Mouse (Mus musculus) liver, postnatal 0 days (tissue): ENCODE data around the gene Gsto1. TPM values are rescaled to one million over a fixed set of nuclear protein-coding genes. Genes with fewer than 3 reads are reported as not detected.

Experiments used
- ATAC-seq: fragments of 200-750 bp; cut with Nextera tagmentation; 2 replicates; pipeline ENCODE4 v1.8.0; 2017; ENCODE audit warnings: mild to moderate bottlenecking, moderate library complexity
- DNase-seq: peaks from one replicate; pipeline ENCODE4 v3.0.0-alpha.2; 2016
- H3K27ac ChIP-seq: fragments of 300-500 bp; sonication (generic); 2 replicates; pipeline ENCODE4 v1.5.1; 2014; ENCODE audit warnings: antibody characterized with exemption, moderate library complexity, mild to moderate bottlenecking, low read depth
- H3K27me3 ChIP-seq: fragments of 300-500 bp; sonication (generic); 2 replicates; pipeline ENCODE4 v1.6.1; 2014; ENCODE audit warnings: low read length, control low read depth, mixed read lengths; ENCODE audit not compliant: insufficient read depth
- H3K36me3 ChIP-seq: fragments of 300-500 bp; sonication (generic); replicated peaks from 2 replicates; pipeline ENCODE4 v1.6.1; 2014; ENCODE audit warnings: mild to moderate bottlenecking, control low read depth, low read length, moderate library complexity, mixed read lengths; ENCODE audit not compliant: insufficient read depth
- H3K4me1 ChIP-seq: fragments of 300-500 bp; sonication (generic); 2 replicates; pipeline ENCODE4 v1.6.1; 2014; ENCODE audit warnings: antibody characterized with exemption, mild to moderate bottlenecking, control low read depth; ENCODE audit not compliant: insufficient read depth
- H3K4me2 ChIP-seq: fragments of 300-500 bp; sonication (generic); 2 replicates; pipeline ENCODE4 v1.6.1; 2014; ENCODE audit warnings: low read depth, mild to moderate bottlenecking, low read length, moderate library complexity, mixed read lengths
- H3K4me3 ChIP-seq: fragments of 300-500 bp; sonication (generic); 2 replicates; pipeline ENCODE4 v1.5.1; 2014; ENCODE audit warnings: low read depth, low read length
- H3K9ac ChIP-seq: fragments of 300-500 bp; sonication (generic); replicated peaks from 2 replicates; pipeline ENCODE4 v1.6.1; 2014; ENCODE audit warnings: mild to moderate bottlenecking, moderate library complexity
- H3K9me3 ChIP-seq: fragments of 300-500 bp; sonication (generic); 2 replicates; pipeline ENCODE4 v1.6.1; 2016; ENCODE audit warnings: mild to moderate bottlenecking, control low read depth, low read length, mixed read lengths
- CTCF ChIP-seq: sonication (generic); IDR thresholded peaks from 2 replicates; pipeline ENCODE4 v1.5.1; 2016; ENCODE audit warnings: antibody characterized with exemption, low read depth
- EP300 ChIP-seq: IDR thresholded peaks from 2 replicates; pipeline ENCODE4 v1.6.1; 2016; ENCODE audit warnings: antibody characterized with exemption, low read depth, mild to moderate bottlenecking
- WGBS: fragments of 180-500 bp; shearing (Covaris S2); extraction: QIAGEN DNeasy Blood & Tissue Kit; methylation state at CpG from one replicate; pipeline ENCODE4 v1.1.7; 2014; ENCODE audit not compliant: insufficient replicate concordance; 5-methylcytosine and 5-hydroxymethylcytosine counted together
- polyA plus RNA-seq: library from polyadenylated mRNA; unstranded; fragments of >200 nt; fragmentation: Nextera tagmentation; extraction: Ambion mirVana; gene quantifications from 2 replicates; pipeline ENCODE4 v1.2.1, GENCODE M21; 2015

Gsto1 gene
- polyA plus RNA-seq, 1 experiment from 2014 or later, result 151 TPM

GRCm38 (mm10) chr19:47871515-47871914 lies 16.7 kb downstream of the Gsto1 start:
- H3K9me3 ChIP-seq, result no peaks in the 10 kb centered on the region
- TF ChIP-seq EP300 (no peak), CTCF (peak; percentile 46)
- no peak overlapping the region for H3K4me2 ChIP-seq
- no peak for ATAC-seq
- WGBS, result 29% methylated on average over 10 of the region's 10 CpGs
- no peaks in the 10 kb centered on the region for H3K36me3 ChIP-seq
- H3K27ac ChIP-seq, result no peak overlapping the region
- DNase-seq, result no peak
- H3K4me3 ChIP-seq, result no peak overlapping the region
- H3K4me1 ChIP-seq, result no peaks in the 10 kb centered on the region
- no peak overlapping the region for H3K9ac ChIP-seq
- 0 out of 2 replicates have a peak, but pooled peaks cover 3% of the 10 kb centered on the region for H3K27me3 ChIP-seq

GRCm38 (mm10) chr19:47876252-47876651 lies 21.5 kb downstream of the Gsto1 start:
- Histone ChIP-seq H3K4me2 (no peak overlapping the region), H3K4me1 (no peaks in the 10 kb centered on the region), H3K27ac (no peak overlapping the region), H3K9ac (no peak overlapping the region), H3K4me3 (no peak overlapping the region), H3K36me3 (no peaks in the 10 kb centered on the region), H3K27me3 (0 out of 2 replicates have a peak, but pooled peaks cover 3% of the 10 kb centered on the region), H3K9me3 (no peaks in the 10 kb centered on the region)
- DNase-seq, result no peak
- WGBS, result 56% methylated on average over 15 of the region's 15 CpGs
- TF ChIP-seq EP300, result no peak
- TF ChIP-seq CTCF, result no peak
- no peak for ATAC-seq

- 74% methylated on average over 7 of the region's 7 CpGs for WGBS
- Histone ChIP-seq H3K27me3 (no peaks in the 10 kb centered on the region), H3K27ac (no peak overlapping the region), H3K4me1 (no peaks in the 10 kb centered on the region), H3K4me2 (no peak overlapping the region), H3K9ac (no peak overlapping the region), H3K9me3 (no peaks in the 10 kb centered on the region), H3K36me3 (no peaks in the 10 kb centered on the region), H3K4me3 (no peak overlapping the region)
- DNase-seq (no peak), ATAC-seq (no peak)
- TF ChIP-seq EP300 (no peak), CTCF (no peak)
These were observed 26.8 kb downstream of the Gsto1 start for GRCm38 (mm10) chr19:47881538-47881937.

GRCm38 (mm10) chr19:47882151-47882881 lies 27.5 kb downstream of the Gsto1 start:
- H3K4me3 ChIP-seq, result no peak overlapping the region
- H3K9me3 ChIP-seq, result no peaks in the 10 kb centered on the region
- H3K27ac ChIP-seq, result no peak overlapping the region
- ATAC-seq, result peak; percentile 69; the same call in 1 of the 2 replicates
- no peak overlapping the region for H3K9ac ChIP-seq
- TF ChIP-seq CTCF (peak; percentile 100), EP300 (no peak)
- H3K27me3 ChIP-seq, result no peaks in the 10 kb centered on the region
- no peak overlapping the region for H3K4me2 ChIP-seq
- 25% methylated on average over 11 of the region's 11 CpGs for WGBS
- 0 out of 2 replicates have a peak, but pooled peaks cover 2% of the 10 kb centered on the region for H3K4me1 ChIP-seq
- no peaks in the 10 kb centered on the region for H3K36me3 ChIP-seq
- peak; percentile 92 for DNase-seq

GRCm38 (mm10) chr19:47882882-47883254 lies 28.1 kb downstream of the Gsto1 start:
- 66% methylated on average over 9 of the region's 9 CpGs for WGBS
- Histone ChIP-seq H3K9me3 (no peaks in the 10 kb centered on the region), H3K27me3 (no peaks in the 10 kb centered on the region), H3K36me3 (no peaks in the 10 kb centered on the region), H3K4me1 (0 out of 2 replicates have a peak, but pooled peaks cover 2% of the 10 kb centered on the region), H3K9ac (no peak overlapping the region), H3K4me3 (no peak overlapping the region), H3K4me2 (no peak overlapping the region), H3K27ac (no peak overlapping the region)
- ATAC-seq, result no peak
- no peak for TF ChIP-seq EP300
- no peak for TF ChIP-seq CTCF
- DNase-seq, result no peak

GRCm38 (mm10) chr19:47884296-47885085 lies 29.7 kb downstream of the Gsto1 start:
- no peak overlapping the region for H3K4me3 ChIP-seq
- no peaks in the 10 kb centered on the region for H3K27me3 ChIP-seq
- ATAC-seq, result no peak
- DNase-seq, result no peak
- H3K4me1 ChIP-seq, result 0 out of 2 replicates have a peak, but pooled peaks cover 2% of the 10 kb centered on the region
- TF ChIP-seq CTCF (no peak), EP300 (no peak)
- no peak overlapping the region for H3K27ac ChIP-seq
- H3K9me3 ChIP-seq, result no peaks in the 10 kb centered on the region
- no peak overlapping the region for H3K4me2 ChIP-seq
- H3K9ac ChIP-seq, result no peak overlapping the region
- no peaks in the 10 kb centered on the region for H3K36me3 ChIP-seq
- 63% methylated on average over 13 of the region's 13 CpGs for WGBS
